Mouse (Mus musculus): Measurements from ENCODE around the gene Cdsn.

DNA sequence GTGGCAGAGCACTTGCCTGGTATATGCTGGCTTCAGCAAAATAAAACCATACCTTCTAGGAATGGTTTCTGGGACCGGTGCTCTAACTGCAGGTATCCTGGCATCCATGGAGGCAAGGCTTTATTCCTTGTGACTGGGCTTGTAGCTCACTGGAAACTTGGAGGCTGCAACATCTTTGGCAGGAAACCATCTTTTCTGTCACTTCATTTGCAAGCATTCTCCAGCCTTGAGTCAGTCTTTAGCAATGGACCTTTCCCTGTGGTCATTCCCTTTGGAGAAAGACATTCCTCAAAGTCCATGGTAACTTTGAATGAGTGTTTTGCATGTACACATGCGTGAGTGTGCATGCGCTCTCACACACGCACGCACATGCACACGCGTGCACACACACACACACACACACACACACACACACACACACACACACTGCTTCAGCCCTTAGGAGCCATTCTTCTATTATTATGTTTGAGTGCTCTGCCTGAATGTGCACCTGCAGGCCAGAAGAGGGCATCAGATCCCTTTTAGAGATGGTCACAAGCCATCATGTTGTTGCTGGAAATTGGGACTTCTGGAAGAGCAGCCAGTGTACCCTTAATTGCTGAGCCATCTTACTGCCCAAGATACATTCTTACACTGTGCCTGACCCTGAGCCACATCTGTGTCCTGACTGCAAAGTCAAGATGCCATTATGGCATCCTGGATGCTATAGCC is 38.9 kb upstream of the Cdsn start:
- no peak for TF ChIP-seq POLR2A (IDR thresholded peaks at IDR 0.05; ENCODE audit: borderline replicate concordance, extremely low read depth, low read depth, low read length)
- no peak for TF ChIP-seq CTCF (IDR thresholded peaks at IDR 0.05; ENCODE audit: insufficient read depth, low read length)

Measured in lung, adult 2 months (tissue).